Mouse (Mus musculus): Measurements from ENCODE around the gene P2ry2.

The P2ry2 gene

GRCm38 (mm10) chr7:101012541-101012940 lies at the start of gene P2ry2:
TSS of gene P2ry2 (minus strand) at chr7:101012866.
- no peak for DNase-seq

GRCm38 (mm10) chr7:101062246-101062645 lies 49.6 kb upstream of the P2ry2 start:
- DNase-seq: no peak

- DNase-seq: peak; percentile 85
Measured at GRCm38 (mm10) chr7:101061381-101061780, 48.7 kb upstream of the P2ry2 start.

GRCm38 (mm10) chr7:101060476-101060875 lies 47.8 kb upstream of the P2ry2 start:
- DNase-seq: no peak

GRCm38 (mm10) chr7:101059188-101059587 lies 46.5 kb upstream of the P2ry2 start:
- no peak for DNase-seq

- DNase-seq: no peak
Measured at GRCm38 (mm10) chr7:101057309-101057708, 44.6 kb upstream of the P2ry2 start.

- DNase-seq: no peak
Measured at GRCm38 (mm10) chr7:101053136-101053535, 40.5 kb upstream of the P2ry2 start.

- peak; percentile 86 for DNase-seq
Measured at GRCm38 (mm10) chr7:101051551-101052221, 39.0 kb upstream of the P2ry2 start.

- no peak for DNase-seq
Measured at GRCm38 (mm10) chr7:101050724-101051550, 38.3 kb upstream of the P2ry2 start.

- no peak for DNase-seq
Measured at GRCm38 (mm10) chr7:101049326-101050087, 36.8 kb upstream of the P2ry2 start.

GRCm38 (mm10) chr7:101048247-101048646 lies 35.6 kb upstream of the P2ry2 start:
- DNase-seq: no peak

- DNase-seq: no peak
Measured at GRCm38 (mm10) chr7:101043846-101044541, 31.3 kb upstream of the P2ry2 start.

- DNase-seq: peak; percentile 66
Measured at GRCm38 (mm10) chr7:101041977-101042749, 29.5 kb upstream of the P2ry2 start.

GRCm38 (mm10) chr7:101041544-101041943 lies 28.9 kb upstream of the P2ry2 start:
- no peak for DNase-seq

GRCm38 (mm10) chr7:101033371-101033770 lies 20.7 kb upstream of the P2ry2 start:
- DNase-seq: no peak

- DNase-seq: no peak
Measured at GRCm38 (mm10) chr7:101031234-101031633, 18.6 kb upstream of the P2ry2 start.

GRCm38 (mm10) chr7:101030756-101031155 lies 18.1 kb upstream of the P2ry2 start:
- no peak for DNase-seq

GRCm38 (mm10) chr7:101029446-101029845 lies 16.8 kb upstream of the P2ry2 start:
- DNase-seq: no peak

- DNase-seq: no peak
Measured at GRCm38 (mm10) chr7:101028991-101029390, 16.3 kb upstream of the P2ry2 start.

- DNase-seq: no peak
Measured at GRCm38 (mm10) chr7:101028444-101028757, 15.7 kb upstream of the P2ry2 start.

GRCm38 (mm10) chr7:101027623-101028443 lies 15.2 kb upstream of the P2ry2 start:
- DNase-seq: no peak

Data from retina, postnatal 1 day (tissue).